Mouse (Mus musculus) T-helper 1 cell (primary cell): ENCODE measurements around the gene Zfp536.

ENCODE experiments used
- in situ Hi-C: fragments of 300-600 bp; cut with MboI, MseI; formaldehyde crosslinking; loops from one replicate; pipeline ENCODE4 v1.15.1; 2025; ENCODE audit warnings: high pct_unique_total_duplicates

Gene Zfp536

DNA sequence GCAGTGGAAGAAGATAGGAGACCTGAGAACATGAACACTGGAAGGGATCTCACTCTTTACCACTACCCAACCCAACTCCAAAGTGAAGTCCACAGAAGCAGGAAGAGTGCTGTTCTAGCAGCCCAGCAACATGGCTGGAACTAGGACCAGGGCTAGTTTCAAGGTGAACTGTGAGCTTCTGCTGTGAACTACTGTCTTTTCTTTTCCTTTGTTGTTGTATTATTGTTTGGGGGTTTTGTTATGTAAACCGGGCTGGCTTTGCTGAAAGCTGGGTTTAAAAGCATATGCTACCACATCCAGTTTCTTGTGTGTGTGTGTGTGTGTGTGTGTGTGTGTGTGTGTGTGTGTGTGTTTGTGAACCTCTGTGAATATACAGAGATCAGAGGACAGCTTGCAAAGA is 216.6 kb downstream of the Zfp536 start:
- in situ Hi-C loops, result no loop called here

DNA sequence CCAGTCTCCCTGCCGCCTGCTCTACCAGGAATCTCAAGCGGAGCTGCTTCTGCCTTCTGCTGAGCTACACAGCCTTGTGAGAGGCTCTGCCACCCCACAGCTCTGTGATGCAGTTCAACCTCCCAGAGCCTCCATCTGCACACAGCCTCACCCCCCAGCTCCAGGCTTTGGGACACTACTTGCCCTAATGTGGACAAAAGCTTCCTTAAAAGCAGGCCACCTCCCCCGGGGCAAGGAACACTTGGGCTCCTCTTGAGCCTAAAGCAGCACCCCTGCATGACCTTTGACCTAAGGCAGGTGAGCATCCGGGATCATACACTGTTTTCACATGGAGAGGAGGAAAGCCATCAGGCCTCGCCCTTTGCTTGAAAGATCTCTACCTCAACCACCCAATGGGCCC is 219.0 kb downstream of the Zfp536 start:
- in situ Hi-C loops, result loop anchor here (5.0 kb wide), 1 partner anchor 967 kb away; no protein-coding TSS in a partner anchor

DNA sequence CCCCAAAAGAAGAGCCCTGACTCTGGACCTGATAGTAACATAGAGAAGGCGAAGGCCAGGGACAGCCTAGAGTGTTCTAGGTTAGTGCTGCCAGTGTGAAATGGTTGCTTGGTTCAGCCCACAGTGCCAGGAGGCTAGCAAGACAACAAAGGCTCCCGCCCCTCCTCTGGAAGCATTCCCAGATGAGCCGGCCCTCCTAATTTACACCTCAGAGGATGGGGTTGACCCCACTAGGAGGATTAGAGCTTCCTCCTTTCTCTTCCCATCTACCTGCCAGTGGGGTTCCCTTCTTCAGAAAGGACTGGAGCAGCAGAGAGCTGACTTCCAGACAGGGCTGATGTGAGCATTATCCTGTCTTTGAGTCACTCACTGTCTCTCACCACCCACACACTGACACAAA is 219.8 kb downstream of the Zfp536 start:
- in situ Hi-C loops, result loop anchor here (5.0 kb wide), 1 partner anchor 966 kb away; no protein-coding TSS in a partner anchor

DNA sequence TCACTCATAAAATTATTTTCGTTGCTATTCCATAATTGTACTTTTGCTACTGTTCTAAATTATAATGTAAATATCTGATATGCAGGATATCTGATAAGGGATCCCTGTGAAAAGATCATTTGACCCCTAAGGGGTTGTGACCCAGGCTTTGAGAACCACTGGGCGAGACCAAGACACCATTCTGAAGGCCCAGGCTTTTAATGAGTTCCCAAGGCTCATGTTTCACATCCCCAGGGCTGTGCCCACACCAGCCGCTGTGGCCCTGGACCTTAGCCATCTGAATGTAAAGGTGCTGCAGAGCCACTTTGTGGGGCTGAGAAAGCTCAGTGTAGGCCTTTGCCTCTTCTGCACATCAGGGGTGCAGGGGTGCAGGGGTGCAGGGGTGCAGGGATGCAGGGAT is 221.1 kb downstream of the Zfp536 start:
- in situ Hi-C loops, result loop anchor here (5.0 kb wide), 1 partner anchor 965 kb away; no protein-coding TSS in a partner anchor

DNA sequence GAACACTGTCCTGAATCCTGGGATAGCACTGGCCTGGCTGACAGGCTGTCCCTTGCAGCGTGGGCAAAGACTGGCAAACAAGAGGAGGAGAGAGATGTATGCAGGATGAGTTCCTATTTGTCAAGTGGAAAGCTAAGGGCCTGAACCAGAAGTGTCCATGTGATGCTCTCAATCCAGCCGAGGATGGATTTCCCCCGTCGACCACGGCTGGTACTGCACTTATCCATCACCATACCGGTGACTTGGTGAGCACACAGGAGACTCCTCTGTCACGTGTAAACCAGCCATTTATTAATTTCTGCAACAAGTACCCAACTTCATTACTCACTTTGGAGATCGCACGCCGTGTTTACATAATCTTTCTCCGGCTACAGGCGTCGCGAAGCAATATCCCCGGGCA is 224.6 kb downstream of the Zfp536 start:
- in situ Hi-C loops, result no loop called here

DNA sequence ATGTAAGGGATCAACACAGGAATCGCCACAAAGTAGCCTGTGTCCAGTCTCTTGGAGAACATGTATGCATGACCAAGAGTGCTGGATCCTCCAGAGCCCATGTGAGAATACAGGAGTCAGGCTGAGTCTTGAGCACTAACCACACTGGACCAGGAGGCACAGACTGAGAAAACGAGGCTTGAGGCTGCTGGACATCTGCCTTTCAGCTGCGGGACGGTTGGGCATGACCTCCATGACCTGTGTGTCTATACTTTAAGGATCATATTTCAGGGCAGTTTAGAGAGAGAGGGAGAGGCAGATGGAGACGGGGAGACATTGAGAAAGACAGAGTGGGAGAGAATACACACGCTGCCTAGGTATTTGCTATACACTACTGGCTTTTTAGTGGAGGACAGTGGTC is 229.4 kb downstream of the Zfp536 start:
- in situ Hi-C loops, result no loop called here

DNA sequence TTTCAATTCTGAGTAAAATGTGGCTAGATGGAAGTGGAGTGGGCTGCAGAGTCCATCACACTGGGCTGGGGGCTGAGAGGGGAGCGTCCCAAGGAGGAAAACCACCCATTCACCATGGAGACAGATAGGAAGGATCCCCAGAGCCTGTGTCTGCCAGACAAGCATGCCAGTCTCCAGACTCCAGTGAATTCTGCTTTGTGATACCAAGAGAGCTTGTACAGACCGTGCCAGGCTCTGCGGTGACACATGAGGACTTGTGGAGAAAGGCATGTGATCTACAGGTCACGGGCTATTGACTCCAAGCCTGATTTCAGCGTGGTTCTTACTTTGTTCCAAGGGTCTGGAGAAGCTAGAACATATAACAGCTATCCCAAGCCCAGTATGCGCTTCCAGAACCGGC is 230.5 kb downstream of the Zfp536 start:
- in situ Hi-C loops, result no loop called here

DNA sequence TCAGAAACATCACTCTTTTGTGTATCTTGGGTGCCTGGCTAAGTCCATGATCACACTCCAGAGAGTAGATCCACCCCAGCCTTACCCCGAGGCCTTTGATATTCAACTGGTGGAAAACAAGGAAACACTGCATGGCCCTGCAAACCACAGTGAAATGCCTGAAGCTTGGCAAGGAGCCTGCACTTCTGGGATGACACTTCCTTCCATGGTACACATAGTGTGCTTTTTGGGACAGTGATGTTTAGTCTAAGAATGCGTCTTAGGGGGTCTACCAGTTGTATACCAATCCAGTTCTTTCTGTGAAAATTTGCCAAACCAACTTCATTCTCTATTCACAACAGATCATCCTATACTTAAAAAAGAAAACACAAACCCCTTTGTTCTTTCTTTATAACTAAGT is 242.3 kb downstream of the Zfp536 start:
- in situ Hi-C loops, result no loop called here

DNA sequence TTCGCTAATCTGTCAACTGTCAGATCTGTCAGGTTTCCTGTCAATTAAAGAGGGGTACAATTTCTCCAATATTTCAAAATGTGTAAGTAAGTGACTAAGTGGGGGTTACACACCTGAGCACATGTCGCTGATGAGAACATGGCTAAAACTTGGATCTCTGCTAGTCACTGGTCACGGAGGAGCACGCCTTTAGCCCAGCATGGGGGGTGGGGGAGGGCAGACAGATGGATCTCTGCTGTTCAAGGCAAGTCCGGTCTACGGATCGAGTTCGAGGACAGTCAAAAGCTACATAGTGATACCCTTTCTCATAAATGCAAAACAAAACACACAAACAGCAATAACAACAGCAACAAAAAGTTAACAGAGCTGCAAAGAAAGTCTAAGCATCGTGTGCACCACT is 245.1 kb downstream of the Zfp536 start:
- in situ Hi-C loops, result no loop called here

DNA sequence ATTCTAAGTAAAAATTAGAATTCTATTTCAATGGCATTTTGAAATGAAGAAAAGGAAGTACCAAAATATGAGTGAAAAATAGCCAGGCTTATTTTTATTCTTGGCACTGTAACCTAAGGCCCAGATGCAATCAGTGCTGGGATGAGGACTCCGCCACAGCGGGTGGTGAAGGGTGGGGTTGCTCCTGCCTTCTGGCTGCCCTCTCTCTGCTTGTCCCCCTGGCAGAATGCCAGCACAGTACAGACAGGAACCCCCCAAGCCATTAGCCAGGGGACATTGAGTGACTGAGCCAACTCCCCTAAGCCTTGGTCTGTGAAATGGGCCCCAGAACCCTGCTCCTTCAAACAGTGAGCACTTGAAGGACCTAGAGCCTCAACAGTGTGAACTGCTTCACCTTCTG is 245.6 kb downstream of the Zfp536 start:
- in situ Hi-C loops, result no loop called here

DNA sequence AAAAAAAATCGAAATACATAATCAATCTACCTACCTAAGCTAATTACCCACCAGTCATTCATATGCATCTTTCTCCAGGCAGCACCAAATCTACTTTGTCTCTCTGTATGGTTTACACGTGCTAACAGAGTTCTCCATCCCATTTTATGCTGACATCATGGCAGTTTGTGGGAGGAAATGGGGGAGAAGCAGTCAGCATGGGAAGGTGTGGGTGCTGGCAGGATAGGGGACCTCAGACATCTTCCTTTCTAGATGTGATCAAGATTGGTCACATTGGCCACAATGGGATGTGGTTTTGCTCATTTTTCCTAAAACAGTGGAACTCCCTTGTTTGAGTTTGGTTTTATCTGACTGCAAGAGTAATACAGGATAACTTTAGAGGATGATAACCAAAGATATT is 252.0 kb downstream of the Zfp536 start:
- in situ Hi-C loops, result no loop called here

DNA sequence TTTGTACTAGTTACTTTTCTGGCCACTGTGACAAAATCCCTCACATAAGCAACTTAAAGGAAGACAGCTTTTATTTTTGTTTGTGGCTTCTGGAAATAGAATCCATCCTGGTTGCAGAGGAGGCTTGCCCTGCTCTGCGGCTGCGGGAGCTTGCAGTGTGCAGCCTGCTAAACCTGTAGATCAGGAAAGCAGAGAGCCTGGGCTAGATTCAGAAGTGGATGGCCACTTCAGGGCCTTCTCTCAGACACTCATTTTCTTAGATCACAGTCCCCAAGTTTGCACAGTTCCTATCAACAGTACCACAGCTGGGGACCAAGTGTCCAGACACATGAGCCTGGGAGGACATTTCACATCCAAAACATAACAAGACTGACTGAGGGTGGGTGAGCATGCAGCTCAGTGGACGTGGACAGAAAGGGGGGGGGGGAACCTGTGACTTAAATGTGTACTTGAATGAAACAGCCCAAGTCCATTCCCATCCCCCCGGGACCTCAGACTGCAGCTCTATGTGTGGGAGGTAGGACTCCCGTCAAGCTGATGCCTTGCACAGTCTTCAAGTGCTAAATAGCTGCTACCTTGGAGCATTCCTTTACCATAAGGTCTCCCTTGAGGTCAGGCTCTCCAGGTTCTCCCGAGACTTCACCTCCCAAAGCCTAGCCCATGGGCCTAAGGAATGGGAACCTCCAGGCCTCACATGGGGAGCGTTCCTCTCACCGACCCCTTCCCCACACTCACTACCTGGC is 262.3 kb downstream of the Zfp536 start:
- in situ Hi-C loops, result no loop called here

DNA sequence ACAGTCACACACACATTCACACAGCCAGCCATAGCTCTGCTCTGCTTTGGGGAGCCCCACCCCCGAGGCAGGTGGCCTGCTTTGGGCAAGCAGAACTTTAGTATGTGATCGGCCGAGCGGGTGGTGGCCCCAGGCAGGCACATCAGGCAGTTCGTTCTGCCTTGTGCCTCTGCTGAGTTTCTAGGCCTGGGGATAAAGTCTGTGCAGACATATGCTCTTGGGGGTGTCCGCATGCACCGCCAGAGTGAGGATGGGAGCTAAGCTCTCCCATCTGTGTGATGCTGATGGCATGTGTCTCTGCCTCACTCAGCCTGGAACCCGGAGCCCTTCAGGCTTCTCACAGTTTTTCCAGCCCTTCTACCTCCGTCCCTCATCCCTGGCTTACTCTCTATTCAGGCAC is 263.7 kb downstream of the Zfp536 start:
- in situ Hi-C loops, result no loop called here

DNA sequence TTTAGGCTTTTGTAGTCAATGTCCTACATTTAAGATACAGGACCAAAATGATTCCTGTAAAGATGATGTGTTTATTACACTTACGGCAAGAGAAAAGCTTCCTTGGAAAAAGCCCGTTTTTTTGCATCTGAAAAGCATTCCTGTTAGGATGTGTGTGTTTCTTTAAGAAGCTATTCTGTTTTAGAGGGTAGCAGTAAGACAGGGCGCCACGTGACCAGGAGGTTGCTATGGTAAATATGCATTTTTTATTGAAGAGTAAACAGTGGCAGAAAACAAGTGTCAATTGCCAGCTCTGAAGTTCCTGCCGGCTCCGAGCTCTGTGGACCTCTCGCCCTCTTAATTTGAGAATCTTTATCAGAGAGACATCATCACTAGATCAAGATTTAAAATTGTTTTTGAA is 267.9 kb downstream of the Zfp536 start:
- in situ Hi-C loops, result no loop called here

DNA sequence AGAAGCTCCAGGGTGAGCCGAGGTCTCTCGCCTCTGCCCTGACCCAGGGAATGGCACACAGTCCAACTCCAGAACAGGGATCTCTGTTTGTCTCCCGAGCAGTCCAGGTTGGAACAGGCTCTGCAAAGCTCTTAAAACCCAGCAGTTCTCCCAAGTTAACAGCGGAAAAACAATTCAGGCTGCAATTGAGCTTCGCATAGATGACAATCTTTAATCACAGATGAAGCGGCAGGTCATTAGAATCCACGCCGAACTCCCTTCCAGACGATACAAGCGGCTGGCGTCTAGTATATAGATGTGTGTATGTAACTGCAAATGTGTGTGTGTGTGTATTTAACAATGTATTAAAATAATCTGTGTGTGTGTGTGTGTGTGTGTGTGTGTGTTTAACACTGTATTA is 268.3 kb downstream of the Zfp536 start:
- in situ Hi-C loops, result no loop called here

DNA sequence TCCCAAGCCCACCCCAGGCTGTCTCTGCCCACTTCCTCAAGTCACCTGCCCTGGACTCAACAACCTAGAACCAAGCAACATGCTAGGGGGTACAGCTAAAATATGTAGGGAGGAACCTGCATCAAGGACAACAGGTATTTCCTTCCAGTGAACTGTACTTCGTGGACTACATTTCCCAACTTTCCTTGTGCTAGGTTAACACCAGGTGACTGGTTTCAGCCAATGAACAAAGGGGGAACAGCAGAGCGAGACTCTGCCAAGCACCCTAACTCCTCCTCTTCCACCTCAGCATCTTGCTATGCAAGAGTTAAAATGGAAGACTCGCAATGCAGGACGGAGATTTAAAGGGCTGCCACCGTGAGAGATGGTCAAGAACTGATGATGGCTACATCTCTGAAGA is 274.6 kb downstream of the Zfp536 start:
- in situ Hi-C loops, result no loop called here

DNA sequence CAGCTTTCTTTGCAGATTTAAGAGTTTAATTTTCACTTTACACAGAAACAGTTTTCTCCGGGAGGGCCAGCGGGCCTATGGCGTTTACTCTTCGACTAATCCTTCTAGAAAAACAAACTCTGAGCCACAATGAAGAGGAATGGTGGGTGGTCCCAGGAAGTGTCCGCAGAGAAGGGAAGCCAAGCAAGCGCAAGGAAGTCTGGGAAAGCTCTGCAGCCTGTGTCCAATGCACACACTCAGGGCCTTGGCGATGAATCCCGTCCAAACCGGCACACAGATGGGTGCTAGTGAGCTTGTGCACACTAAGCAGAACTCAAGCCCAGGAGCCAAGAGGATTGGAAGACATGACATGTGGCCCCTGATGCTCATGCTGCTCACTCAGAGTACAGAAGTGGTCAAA is 276.9 kb downstream of the Zfp536 start:
- in situ Hi-C loops, result no loop called here

DNA sequence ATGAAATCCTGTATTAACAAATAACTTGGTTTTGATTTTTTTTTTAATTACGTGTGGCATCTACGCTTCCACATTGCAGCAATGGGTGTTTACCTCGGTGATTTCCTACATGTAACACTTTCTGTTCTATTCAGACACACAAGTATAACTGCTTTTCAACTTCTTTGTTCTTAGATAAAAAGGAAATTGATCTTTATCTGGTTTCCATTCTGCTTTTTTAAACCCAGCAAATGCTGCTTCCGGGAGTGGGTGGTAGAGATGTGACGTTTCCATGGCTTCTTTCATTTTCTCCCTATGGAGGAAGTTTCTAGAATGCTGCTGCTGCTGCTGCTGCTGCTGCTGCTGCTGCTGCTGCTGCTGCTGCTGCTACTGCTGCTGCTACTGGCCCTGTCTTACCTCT is 283.1 kb downstream of the Zfp536 start:
- in situ Hi-C loops, result no loop called here

DNA sequence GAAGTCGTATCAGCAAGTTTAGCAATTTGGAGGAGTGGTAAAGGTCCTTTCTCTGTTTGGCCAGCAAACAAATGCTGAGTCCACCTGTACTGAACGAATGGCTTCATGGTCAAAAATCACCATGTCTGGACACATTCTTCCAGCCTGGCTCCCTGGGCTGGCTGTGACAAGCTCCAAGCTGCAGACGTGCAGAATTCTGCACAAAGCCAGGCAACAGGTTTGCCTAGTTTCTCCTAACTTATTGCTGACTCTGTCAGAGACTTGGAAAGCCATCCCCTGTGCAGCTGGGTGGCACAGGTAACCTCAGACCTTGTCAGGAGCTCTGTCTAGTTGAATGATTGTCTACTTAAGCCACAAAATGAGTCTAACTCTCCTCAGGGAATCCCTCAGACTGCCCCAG is 288.5 kb downstream of the Zfp536 start:
- in situ Hi-C loops, result no loop called here

DNA sequence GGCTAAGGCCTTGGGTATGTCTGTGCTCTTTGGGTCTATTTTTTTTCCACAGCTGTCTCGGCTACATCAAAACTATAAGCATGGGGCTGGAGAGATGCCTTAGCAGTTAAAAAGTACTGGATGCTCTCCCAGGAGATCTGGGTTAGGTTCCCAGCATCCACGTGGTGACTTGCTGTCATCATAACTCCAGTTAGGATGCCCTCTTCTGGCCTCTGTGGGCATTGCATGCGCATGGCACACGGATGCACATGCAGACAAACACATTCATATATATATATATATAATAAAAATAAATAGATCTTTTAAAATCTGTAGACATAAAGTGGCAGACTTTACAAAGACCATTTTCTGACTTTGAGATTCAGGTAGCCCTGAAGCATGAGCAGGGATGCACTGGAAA is 290.9 kb downstream of the Zfp536 start:
- in situ Hi-C loops, result no loop called here

DNA sequence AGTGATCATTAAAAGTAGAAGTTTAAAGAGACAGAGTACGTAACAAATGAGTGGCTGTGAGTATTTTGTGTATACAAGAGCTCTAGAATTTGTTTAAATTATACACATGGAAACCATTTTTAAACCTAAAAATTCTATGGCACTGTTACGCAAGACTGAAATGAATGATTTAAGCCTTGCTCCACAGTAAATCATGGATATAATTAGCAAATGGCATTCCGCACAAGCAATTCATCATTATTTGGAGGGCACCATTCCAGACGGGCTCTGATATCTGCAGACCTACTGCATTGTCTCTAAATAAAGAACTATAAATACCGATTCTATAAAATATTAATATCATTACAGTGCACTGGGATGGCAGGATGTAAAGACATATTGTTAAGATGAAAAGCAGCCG is 292.3 kb downstream of the Zfp536 start:
- in situ Hi-C loops, result no loop called here

DNA sequence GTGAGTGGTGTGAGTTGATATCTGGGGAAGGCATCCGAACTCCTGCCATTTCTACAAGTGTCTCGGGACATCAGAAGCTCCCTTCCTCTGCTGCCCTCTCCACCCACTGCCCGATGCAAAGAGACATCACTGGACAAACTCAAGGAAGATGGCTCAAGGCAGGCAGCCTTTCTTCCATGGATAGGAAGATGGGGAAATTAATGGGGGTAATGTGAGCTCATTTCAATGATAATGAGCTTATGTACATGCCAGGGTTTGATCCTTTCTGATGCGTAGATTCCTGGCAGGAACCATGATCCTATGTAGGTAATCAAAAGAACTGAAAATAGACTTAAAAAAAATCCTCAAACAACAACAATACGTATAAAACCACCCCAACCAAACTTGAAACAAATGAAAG is 296.1 kb downstream of the Zfp536 start:
- in situ Hi-C loops, result no loop called here

DNA sequence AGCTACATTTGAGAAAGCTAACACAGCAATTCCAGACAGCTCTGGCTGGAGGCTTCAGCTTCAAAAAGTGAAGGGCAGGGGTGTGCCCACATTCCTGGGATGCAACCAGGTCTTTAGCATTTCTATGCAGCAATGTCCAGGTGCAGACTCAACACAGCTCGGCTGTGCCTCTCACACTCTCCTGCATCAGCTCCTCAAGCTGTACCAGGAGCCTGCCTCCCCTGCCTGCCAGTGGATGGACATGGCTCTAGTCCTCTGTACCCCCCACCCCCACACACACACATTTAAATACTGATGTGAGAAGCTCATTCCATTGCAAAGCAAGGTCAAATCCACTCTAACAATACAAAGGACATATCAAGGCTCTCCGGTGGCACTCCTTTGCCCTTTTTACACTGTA is 298.0 kb downstream of the Zfp536 start:
- in situ Hi-C loops, result no loop called here

DNA sequence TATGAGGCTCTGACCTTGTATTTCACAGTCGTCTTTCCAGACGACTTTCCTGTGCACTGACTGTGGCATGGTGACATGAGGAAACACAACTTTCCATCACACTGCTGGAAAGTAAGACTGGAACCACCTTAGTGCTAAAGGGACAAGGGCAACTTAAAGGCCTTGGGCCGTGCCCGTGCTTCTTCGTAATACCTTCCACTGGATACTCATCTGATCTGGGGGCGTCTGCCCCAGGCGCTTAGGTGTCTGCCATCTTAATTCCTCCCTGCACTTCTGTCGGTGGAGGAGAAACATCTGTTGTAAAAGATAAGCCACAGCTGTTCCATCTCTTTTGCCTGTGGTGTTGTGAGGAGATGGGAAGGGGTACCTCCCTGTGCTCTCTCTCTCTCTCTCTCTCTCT is 299.2 kb downstream of the Zfp536 start:
- in situ Hi-C loops, result no loop called here
